Mouse (Mus musculus) stomach, postnatal 0 days (tissue): ENCODE measurements around the gene Adora3.

Experiments used
- CTCF ChIP-seq: IDR thresholded peaks from 2 replicates; pipeline ENCODE4 v1.5.1; 2016; ENCODE audit warnings: antibody characterized with exemption, low read depth, mild to moderate bottlenecking, moderate library complexity
- EP300 ChIP-seq: optimal IDR thresholded peaks from 2 replicates; pipeline ENCODE3; 2016; ENCODE audit warnings: antibody characterized with exemption

GRCm38 (mm10) chr3:105865122-105865521 lies 5.5 kb upstream of the Adora3 start:
- no peak for TF ChIP-seq CTCF
- TF ChIP-seq EP300 = no peak
